Mouse (Mus musculus) embryonic facial prominence, embryonic 12.5 days (tissue): ENCODE data around the gene Tpx2. TPM values are rescaled to one million over a fixed set of nuclear protein-coding genes. Genes with fewer than 3 reads are reported as not detected.
A peak's percentile ranks its signal among the peaks of the same experiment; 100 is the strongest.

Experiments used
- ATAC-seq: fragments of 200-750 bp; cut with Nextera tagmentation; 2 replicates; pipeline ENCODE4 v1.8.0; 2017; ENCODE audit not compliant: insufficient number of reproducible peaks, insufficient read depth, low FRiP score, low TSS enrichment
- H3K27ac ChIP-seq: fragments of 300-500 bp; sonication (generic); 2 replicates; pipeline ENCODE4 v1.5.1; 2016; ENCODE audit warnings: mild to moderate bottlenecking
- H3K27me3 ChIP-seq: fragments of 300-500 bp; sonication (generic); 2 replicates; pipeline ENCODE4 v1.6.1; 2016; ENCODE audit warnings: mild to moderate bottlenecking, moderate library complexity
- H3K36me3 ChIP-seq: fragments of 300-500 bp; sonication (generic); 2 replicates; pipeline ENCODE4 v1.6.1; 2016; ENCODE audit warnings: mild to moderate bottlenecking
- H3K4me1 ChIP-seq: fragments of 300-500 bp; sonication (generic); 2 replicates; pipeline ENCODE4 v1.6.1; 2016
- H3K4me2 ChIP-seq: fragments of 300-500 bp; sonication (generic); replicated peaks from 2 replicates; pipeline ENCODE4 v1.6.1; 2016; ENCODE audit warnings: mild to moderate bottlenecking, moderate library complexity
- H3K4me3 ChIP-seq: fragments of 300-500 bp; sonication (generic); 2 replicates; pipeline ENCODE4 v1.5.1; 2016; ENCODE audit warnings: mild to moderate bottlenecking
- H3K9ac ChIP-seq: fragments of 300-500 bp; sonication (generic); 2 replicates; pipeline ENCODE4 v1.6.1; 2016; ENCODE audit warnings: mild to moderate bottlenecking, moderate library complexity
- H3K9me3 ChIP-seq: fragments of 300-500 bp; sonication (generic); 2 replicates; pipeline ENCODE4 v1.6.1; 2016; ENCODE audit warnings: mild to moderate bottlenecking, moderate library complexity
- WGBS: fragments of 180-500 bp; shearing (Covaris S2); methylation state at CpG from one replicate; pipeline ENCODE4 v1.1.7; 2016; 5-methylcytosine and 5-hydroxymethylcytosine counted together
- polyA plus RNA-seq: library from polyadenylated mRNA; unstranded; fragments of >200 nt; fragmentation: Nextera tagmentation; extraction: Ambion mirVana; gene quantifications from 2 replicates; pipeline ENCODE4 v1.2.1, GENCODE M21; 2016

The Tpx2 gene
- polyA plus RNA-seq, 1 experiment from 2014 or later: 106 TPM

GRCm38 (mm10) chr2:152923621-152924020, 75.9 kb downstream of the Tpx2 start:
- Histone ChIP-seq H3K36me3 (no peaks in the 10 kb centered on the region), H3K9ac (no peak overlapping the region; the same call in 1 of the 2 replicates), H3K4me1 (peaks cover 17% of the 10 kb centered on the region), H3K27me3 (no peaks in the 10 kb centered on the region), H3K4me2 (no peak overlapping the region), H3K27ac (no peak overlapping the region), H3K9me3 (no peaks in the 10 kb centered on the region), H3K4me3 (no peak overlapping the region)
- no peak for ATAC-seq
- WGBS: 69% methylated on average over 3 of the region's 3 CpGs

DNA sequence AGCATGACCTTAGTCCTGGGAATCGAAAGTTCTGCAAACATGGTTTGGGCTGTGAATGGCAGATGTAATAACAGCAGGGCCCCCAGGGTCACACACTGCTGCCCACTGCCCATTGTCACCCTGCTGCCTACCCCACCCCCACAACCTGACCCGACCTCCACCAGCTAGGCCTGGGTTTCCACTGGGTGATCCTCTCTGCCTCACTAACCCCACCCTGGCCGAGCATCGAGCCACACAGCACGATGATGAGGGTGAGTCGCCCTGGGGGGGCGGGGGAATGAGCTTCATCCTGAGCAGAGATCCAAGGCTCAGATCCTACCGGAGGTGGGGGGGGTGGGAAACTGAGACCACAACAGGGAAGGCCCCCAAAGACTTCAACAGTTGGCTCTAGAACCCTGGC, 76.4 kb downstream of the Tpx2 start:
- Histone ChIP-seq H3K27me3 (no peaks in the 10 kb centered on the region), H3K4me1 (peaks cover 17% of the 10 kb centered on the region), H3K27ac (no peak overlapping the region), H3K4me3 (no peak overlapping the region), H3K4me2 (no peak overlapping the region), H3K9ac (no peak overlapping the region), H3K9me3 (no peaks in the 10 kb centered on the region), H3K36me3 (no peaks in the 10 kb centered on the region)
- 49% methylated on average over 8 of the region's 8 CpGs for WGBS
- no peak for ATAC-seq

DNA sequence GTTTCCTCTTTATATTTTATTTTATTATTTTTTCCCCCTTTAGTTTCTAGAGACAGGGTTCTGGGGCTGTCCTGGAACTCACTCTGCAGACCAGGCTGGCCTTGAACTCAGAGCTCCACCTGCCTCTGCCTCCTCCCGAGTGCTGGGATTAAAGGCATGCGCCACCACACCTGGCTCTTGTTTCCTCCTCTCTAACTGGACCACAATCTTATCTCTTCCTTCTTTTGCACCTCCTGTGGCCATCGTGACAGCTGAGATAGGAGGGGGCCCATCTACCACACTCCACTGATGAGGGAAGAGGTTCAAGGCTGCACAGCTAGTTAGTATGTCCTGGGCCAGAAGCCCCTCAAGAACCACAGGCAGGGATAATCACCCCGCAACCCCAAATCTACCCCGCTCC, 76.8 kb downstream of the Tpx2 start:
- ATAC-seq: no peak
- Histone ChIP-seq H3K27ac (no peak overlapping the region), H3K27me3 (no peaks in the 10 kb centered on the region), H3K9ac (no peak overlapping the region), H3K36me3 (no peaks in the 10 kb centered on the region), H3K4me3 (no peak overlapping the region), H3K4me1 (peaks cover 17% of the 10 kb centered on the region), H3K4me2 (no peak overlapping the region), H3K9me3 (no peaks in the 10 kb centered on the region)
- 82% methylated on average over 5 of the region's 5 CpGs for WGBS

GRCm38 (mm10) chr2:152925189-152925872, 77.6 kb downstream of the Tpx2 start:
- WGBS: 33% methylated on average over 11 of the region's 11 CpGs
- Histone ChIP-seq H3K4me3 (no peak overlapping the region), H3K9me3 (no peaks in the 10 kb centered on the region), H3K4me2 (no peak overlapping the region), H3K27me3 (no peaks in the 10 kb centered on the region), H3K9ac (no peak overlapping the region), H3K4me1 (peaks cover 17% of the 10 kb centered on the region), H3K27ac (peak overlapping the region; percentile 61), H3K36me3 (no peaks in the 10 kb centered on the region)
- no peak for ATAC-seq

GRCm38 (mm10) chr2:152926896-152927295, 79.1 kb downstream of the Tpx2 start:
- Histone ChIP-seq H3K9me3 (no peaks in the 10 kb centered on the region), H3K36me3 (no peaks in the 10 kb centered on the region), H3K4me1 (peaks cover 17% of the 10 kb centered on the region), H3K27me3 (no peaks in the 10 kb centered on the region), H3K4me3 (no peak overlapping the region), H3K9ac (no peak overlapping the region), H3K4me2 (no peak overlapping the region), H3K27ac (no peak overlapping the region)
- no peak for ATAC-seq
- WGBS: 47% methylated on average over 9 of the region's 9 CpGs

- WGBS: 49% methylated on average over 5 of the region's 5 CpGs
- no peak overlapping the region for H3K9ac ChIP-seq
- H3K36me3 ChIP-seq: no peaks in the 10 kb centered on the region
- H3K27me3 ChIP-seq: no peaks in the 10 kb centered on the region
- no peak overlapping the region for H3K4me2 ChIP-seq
- H3K9me3 ChIP-seq: no peaks in the 10 kb centered on the region
- no peak for ATAC-seq
- peaks cover 14% of the 10 kb centered on the region for H3K4me1 ChIP-seq
- H3K4me3 ChIP-seq: no peak overlapping the region
- H3K27ac ChIP-seq: no peak overlapping the region
Observed at GRCm38 (mm10) chr2:152927371-152927770, 79.6 kb downstream of the Tpx2 start.

- Histone ChIP-seq H3K9ac (no peak overlapping the region), H3K4me1 (peaks cover 14% of the 10 kb centered on the region), H3K9me3 (no peaks in the 10 kb centered on the region), H3K4me3 (no peak overlapping the region), H3K27ac (no peak overlapping the region), H3K36me3 (no peaks in the 10 kb centered on the region), H3K4me2 (no peak overlapping the region), H3K27me3 (no peaks in the 10 kb centered on the region)
- ATAC-seq: no peak
- WGBS: 37% methylated on average over 14 of the region's 14 CpGs
Observed at GRCm38 (mm10) chr2:152928219-152928987, 80.6 kb downstream of the Tpx2 start.

DNA sequence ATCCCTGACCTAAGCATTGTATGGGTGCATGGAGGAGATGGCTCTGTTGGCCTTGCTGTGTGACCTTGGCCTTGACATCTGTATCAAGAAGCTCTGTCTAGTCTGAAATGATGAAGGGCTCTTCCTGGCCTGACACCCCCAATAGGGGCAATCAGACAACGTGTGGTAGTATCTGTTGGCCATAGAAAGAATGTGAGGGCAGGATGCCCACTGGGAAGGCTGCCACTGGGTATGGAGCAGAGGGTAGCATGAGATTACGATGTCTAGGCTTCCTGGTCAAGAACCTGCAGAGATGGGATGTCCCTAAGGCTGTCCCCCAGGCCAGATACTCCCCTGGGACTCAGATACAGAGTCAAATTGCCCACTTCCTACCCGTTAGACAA, 81.2 kb downstream of the Tpx2 start:
- Histone ChIP-seq H3K4me3 (no peak overlapping the region), H3K9me3 (no peaks in the 10 kb centered on the region), H3K4me2 (no peak overlapping the region), H3K36me3 (no peaks in the 10 kb centered on the region), H3K27ac (no peak overlapping the region), H3K4me1 (peaks cover 14% of the 10 kb centered on the region), H3K9ac (no peak overlapping the region), H3K27me3 (no peaks in the 10 kb centered on the region)
- WGBS: 67% methylated on average over 3 of the region's 3 CpGs
- no peak for ATAC-seq

- H3K4me1 ChIP-seq: peaks cover 11% of the 10 kb centered on the region
Observed at GRCm38 (mm10) chr2:152930276-152930675, 82.5 kb downstream of the Tpx2 start.

GRCm38 (mm10) chr2:152931456-152932160, 83.8 kb downstream of the Tpx2 start:
- 67% methylated on average over 12 of the region's 12 CpGs for WGBS
- Histone ChIP-seq H3K4me3 (no peak overlapping the region), H3K4me1 (0 out of 2 replicates have a peak, but pooled peaks cover 2% of the 10 kb centered on the region), H3K4me2 (no peak overlapping the region), H3K36me3 (no peaks in the 10 kb centered on the region), H3K27ac (no peak overlapping the region), H3K27me3 (0 out of 2 replicates have a peak, but pooled peaks cover 2% of the 10 kb centered on the region), H3K9me3 (no peaks in the 10 kb centered on the region), H3K9ac (no peak overlapping the region; the same call in 1 of the 2 replicates)
- no peak for ATAC-seq

More at GRCm38 (mm10) chr2:152930276-152930675, 82.5 kb downstream of the Tpx2 start:
- H3K9ac ChIP-seq: no peak overlapping the region
- ATAC-seq: no peak
- WGBS: 32% methylated on average over 2 of the region's 2 CpGs
- no peak overlapping the region for H3K4me3 ChIP-seq
- no peak overlapping the region for H3K27ac ChIP-seq
- no peaks in the 10 kb centered on the region for H3K36me3 ChIP-seq
- H3K4me2 ChIP-seq: no peak overlapping the region
- no peaks in the 10 kb centered on the region for H3K27me3 ChIP-seq
- H3K9me3 ChIP-seq: no peaks in the 10 kb centered on the region

GRCm38 (mm10) chr2:152933048-152933447, 85.3 kb downstream of the Tpx2 start, which contains the start of gene Foxs1:
Gene Foxs1 (minus strand): TSS chr2:152933208.
- Histone ChIP-seq H3K4me2 (no peak within 1 kb of the TSS), H3K4me1 (0 out of 2 replicates have a peak, but pooled peaks cover 2% of the 10 kb centered on the region), H3K4me3 (no peak within 1 kb of the TSS), H3K36me3 (no peaks in the 10 kb centered on the region), H3K9me3 (no peaks in the 10 kb centered on the region), H3K27me3 (0 out of 2 replicates have a peak, but pooled peaks cover 5% of the 10 kb centered on the region), H3K27ac (no peak within 1 kb of the TSS), H3K9ac (no peak within 1 kb of the TSS)
- ATAC-seq: no peak
- 33% methylated on average over 9 of the region's 9 CpGs for WGBS
